Mouse (Mus musculus) v-Abl transformed pro-B cells (cell line): ENCODE measurements around the gene Eif4a3.

Source experiments
- in situ Hi-C, 2 experiments: fragments of 400-800 bp; cut with MboI; formaldehyde crosslinking; loops; one replicate each; pipeline ENCODE4 v1.15.1; 2025; ENCODE audit not compliant: unreplicated experiment in 2 of 2

Gene Eif4a3

DNA sequence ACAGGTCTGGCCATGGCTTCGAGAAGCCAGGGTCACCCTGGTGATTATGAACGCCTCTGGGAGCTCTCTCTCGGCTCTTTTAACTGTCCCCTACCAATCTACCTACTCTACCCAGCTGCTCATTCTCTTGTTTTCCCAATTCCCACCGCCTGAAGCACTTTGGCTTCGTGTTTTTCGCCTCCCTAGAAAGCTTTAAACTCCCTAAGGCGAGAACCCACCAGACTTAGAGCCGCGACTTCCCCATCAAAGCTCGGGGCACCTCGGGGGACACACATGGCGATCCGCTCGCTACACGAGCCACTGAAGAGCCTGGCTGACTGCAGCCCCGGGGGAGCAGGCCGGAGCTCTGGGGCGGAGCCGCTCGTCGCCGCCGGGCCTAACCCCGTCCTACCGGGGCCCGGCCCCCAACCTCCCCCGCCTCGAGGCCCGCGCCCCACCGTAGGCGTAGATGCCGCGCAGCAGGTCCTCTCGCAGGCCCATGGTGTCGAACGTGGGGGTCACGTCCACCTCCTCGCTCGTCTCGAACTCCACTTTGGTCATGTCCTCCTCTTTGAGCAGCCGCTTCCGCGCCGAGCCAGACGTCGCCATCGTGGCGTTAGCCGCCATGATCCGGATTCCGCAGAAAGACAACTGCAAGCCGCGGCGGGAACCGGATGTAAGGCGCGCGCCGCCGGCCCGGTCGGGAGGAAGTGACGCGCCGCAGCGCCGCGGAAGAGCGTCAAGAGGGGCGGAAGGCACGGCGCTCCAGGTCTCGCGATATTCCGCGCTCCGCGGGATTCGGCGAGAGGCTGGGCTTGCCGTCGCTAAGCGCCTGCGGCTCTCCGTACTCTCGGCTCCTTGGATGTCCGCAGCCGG is at the start of gene Eif4a3:
TSS of gene Eif4a3 (minus strand) at position 699 of the 855 bp plus-strand sequence.
- in situ Hi-C loops: no loop called here

DNA sequence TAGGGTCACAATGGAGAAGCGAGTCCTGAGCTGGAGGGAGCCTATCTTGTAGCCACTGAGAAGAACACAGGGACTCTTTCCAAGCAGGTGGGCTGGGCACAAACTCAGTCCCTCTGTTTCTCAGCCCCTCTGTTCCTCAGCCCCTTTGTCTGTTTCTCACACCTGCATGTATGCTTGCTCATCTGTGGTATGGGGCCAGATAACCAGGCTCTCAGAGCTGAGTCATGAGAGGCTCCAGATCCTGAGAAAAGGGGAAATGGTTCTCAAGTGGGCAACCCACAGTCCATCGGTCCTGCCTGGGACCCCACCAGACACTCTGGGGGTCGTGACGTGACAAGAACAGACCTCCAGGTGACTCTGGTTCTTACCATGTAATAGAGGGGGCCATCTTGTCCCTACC is 47.2 kb upstream of the Eif4a3 start:
- in situ Hi-C loops: loop anchor here in 1 of 2 experiments (10.0 kb wide), 1 partner anchor 558 kb away; no protein-coding TSS in a partner anchor

DNA sequence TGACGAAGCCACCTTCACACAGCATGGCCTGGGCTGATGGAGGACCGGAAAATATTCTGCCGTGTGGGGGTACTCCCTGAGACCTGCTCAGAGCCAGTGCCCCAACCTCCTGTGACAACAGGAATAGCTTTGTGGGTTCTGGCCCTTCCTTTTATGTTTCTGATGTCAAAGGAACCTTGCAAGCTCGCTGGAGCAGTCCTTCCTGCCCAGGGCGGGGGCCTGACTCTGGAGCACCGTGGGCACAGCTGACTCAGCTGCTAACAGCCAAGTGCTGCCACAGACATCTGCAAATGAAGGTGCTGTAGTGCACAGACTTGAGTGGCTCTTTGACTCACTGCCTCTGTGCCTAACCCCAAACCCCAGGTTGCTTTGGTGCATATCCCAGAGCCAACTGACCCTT is 45.0 kb upstream of the Eif4a3 start:
- in situ Hi-C loops: loop anchor here (5.0 to 10.0 kb wide), 4 partner anchors 57 to 560 kb away; partner anchors contain the start of gene Endov (in 1 of the 2)

DNA sequence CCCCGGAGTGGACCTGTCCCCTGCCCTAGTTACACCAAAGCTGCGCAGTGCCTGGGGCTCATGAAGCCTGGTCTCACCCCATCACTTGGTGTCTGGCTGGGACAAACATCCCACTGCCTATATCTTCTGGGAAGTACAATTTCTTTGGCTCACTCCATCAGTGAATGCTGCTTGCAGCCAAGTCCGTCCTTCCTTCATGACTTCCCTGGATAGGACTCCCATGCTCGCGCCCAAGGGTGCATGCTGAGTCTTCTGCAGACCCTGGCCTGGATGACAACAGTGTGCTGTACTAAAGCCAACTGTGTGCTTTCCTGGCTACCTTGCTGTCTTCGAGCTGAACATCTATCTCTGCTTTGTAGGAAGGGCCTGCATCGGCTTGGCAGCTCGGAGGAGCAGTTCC is 44.3 kb upstream of the Eif4a3 start:
- in situ Hi-C loops: loop anchor here (5.0 to 10.0 kb wide), 4 partner anchors 58 to 561 kb away; partner anchors contain the start of gene Endov (in 1 of the 2)

DNA sequence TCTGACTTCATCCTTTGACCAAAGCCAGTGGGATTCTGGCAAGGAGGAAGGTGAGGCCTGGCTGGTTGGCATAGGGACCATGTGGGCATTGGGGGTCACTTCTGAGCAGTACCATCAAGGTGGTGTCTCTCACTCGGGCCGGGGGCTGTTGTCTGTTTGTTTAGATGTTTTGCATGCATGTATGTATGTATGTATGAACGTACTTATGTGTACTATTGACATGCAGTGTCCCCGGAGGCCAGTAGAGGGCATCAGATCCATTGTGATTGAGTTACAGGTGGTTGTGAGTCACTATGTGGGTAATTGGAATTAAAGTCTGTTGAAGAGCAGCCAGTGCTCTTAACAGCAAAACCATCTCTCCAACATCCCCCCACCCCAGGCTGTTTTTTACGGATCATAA is 39.7 kb upstream of the Eif4a3 start:
- in situ Hi-C loops: loop anchor here (5.0 to 10.0 kb wide), 5 partner anchors 33 to 565 kb away; partner anchors contain the start of gene Endov (in 1 of the 2)

DNA sequence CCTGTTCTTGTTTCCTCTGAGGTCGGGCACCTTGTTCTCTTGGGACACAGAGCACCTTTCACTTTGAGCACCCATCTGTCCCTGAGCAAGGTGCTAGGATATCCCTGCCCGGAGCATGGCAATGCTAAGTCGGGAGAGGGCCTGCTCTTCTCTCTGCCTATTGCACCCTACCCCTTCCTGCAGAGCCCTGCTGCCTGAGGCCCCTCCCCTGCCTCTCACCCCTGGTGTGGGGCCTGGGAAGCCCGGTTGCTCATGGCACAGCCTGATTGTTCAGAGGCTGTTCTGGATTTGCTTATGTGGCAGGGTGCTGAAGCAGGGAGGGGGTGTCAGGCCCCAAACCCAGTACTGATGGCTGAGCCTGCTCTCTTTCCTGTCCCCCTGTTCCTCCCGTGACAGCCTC is 39.3 kb upstream of the Eif4a3 start:
- in situ Hi-C loops: loop anchor here (5.0 to 10.0 kb wide), 2 partner anchors 33 to 566 kb away; no protein-coding TSS in a partner anchor

DNA sequence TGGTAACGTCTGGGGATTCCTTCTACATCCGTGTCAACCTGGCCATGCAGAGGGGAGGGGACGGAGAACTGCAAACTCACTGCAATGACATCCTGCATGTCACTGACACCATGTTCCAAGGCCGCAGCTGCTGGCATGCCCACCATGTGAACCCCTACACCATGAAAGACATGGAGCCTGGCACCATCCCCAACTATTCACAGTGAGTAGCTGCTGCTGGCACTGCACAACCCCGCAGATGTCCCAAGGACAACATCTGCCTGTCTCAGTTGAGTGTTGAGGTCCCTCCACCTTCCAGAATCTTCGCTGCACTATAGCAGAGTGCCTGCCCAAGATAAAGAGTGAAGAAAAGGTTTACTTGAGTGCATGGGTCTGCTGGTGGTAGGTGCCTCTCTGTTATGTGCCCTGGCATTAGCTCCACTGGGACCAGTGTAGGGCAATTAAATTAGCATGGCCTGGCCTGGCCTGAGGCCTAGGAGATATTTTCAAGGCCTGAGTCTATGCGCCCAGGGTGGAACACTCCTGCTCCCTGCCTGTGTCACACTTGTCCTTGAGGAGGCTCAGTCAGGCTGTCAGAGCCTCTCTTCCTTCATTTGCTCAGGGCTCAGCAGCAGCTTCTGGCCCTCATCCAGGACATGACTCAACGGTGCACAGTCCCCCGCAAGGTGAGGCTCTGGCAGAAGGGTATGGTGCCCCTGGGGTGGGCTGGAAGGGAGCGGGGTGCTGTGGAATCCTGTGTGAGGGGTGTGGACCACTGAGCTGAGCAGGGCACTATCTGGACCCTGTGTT is 38.6 kb upstream of the Eif4a3 start:
- in situ Hi-C loops: loop anchor here (5.0 to 10.0 kb wide), 2 partner anchors 34 to 566 kb away; no protein-coding TSS in a partner anchor

DNA sequence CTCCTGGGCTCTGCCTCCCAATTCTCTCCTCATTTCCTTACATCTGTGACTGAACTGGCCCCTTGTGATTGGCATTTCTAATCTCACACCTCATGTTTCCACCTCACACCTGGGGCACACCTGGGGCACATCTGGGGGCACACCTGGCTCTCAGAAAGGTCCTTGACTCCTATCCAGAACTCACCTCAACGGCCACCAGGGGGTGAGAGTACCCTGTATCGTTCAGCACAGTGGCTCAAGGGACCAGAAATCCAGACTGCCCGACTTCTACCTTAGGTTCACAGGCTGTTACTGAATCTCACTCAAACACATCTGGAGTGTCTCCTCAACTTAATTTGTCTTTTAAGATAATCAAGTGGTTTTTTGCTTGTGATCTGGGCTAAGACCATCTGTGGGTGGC is 32.1 kb upstream of the Eif4a3 start:
- in situ Hi-C loops: loop anchor here in 1 of 2 experiments (5.0 to 10.0 kb wide), 2 partner anchors 40 to 573 kb away; no protein-coding TSS in a partner anchor

DNA sequence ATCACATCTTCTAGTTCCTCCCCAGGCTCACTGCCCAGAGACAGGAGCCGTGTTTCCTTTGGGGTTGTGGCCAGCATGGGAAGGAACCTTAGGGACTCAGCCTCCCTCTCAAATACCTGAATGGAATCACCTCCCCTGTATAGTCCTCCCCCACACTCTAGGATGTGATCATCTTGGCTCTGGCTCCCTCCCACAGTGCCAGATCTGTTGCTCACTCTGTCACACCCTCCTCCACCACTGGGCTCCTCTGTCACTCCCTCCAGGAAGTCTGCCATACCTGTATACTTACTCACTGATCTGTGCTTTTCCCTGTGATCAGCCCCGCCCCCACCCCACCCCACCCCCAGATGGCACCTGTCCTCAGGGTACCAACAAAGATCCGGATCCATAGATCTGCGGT is 30.7 kb upstream of the Eif4a3 start:
- in situ Hi-C loops: loop anchor here in 1 of 2 experiments (5.0 to 10.0 kb wide), 2 partner anchors 42 to 574 kb away; no protein-coding TSS in a partner anchor

DNA sequence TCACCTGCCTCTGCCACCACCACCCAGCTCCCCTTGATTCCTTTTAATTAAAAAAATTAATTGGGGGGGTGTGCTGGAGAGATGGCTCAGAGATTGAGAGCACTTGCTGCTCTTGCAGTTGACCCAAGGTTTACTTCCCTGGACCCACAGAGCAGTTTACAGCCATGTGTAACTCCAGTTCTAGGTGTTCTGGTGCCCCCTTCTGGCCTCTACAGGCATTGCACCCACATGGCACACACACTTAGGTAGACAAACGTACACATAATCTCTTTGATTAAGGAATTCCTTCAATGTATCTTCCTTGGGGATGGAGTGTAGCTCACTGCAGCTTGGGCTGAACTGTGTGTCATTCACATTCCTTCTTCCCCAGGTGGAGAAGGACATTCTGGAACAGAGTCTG is 25.2 kb upstream of the Eif4a3 start:
- in situ Hi-C loops: no loop called here

DNA sequence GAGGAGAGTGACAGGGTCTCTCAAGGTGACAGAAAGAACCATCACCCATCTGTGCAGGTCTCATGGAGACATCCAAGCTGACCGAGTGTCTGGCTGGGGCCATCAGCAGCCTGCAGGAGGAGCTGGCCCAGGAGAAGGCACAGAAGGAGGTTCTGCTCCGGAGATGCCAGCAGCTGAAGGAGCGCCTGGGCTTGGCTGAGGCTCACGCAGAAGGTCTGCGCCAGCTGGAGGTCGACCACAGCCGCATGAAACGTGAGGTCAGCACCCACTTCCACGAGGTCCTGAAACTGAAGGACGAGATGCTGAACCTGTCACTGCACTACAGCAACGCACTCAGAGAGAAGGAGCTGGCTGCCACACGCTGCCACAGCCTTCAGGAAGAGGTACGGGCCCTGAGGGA is 22.6 kb upstream of the Eif4a3 start:
- in situ Hi-C loops: no loop called here

DNA sequence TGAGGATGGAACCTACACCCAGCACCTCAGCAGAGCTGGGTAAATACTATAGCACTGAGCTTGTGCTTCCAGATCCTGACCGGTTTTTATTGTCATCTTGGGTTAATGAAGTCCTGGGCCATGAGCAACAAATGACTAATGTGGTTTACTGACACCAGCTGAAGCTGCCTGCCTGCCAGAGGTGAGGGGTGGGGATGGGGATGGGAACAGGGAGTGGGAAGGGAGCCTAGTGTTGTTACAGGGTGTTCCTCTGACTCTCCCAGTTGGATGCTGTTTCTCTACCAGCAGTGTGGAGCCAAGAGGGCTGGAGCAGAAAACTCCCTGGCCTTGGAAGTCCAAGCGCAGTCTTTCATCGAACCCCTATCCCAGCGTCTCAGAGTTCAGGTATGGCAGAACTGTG is 16.8 kb upstream of the Eif4a3 start:
- in situ Hi-C loops: no loop called here

DNA sequence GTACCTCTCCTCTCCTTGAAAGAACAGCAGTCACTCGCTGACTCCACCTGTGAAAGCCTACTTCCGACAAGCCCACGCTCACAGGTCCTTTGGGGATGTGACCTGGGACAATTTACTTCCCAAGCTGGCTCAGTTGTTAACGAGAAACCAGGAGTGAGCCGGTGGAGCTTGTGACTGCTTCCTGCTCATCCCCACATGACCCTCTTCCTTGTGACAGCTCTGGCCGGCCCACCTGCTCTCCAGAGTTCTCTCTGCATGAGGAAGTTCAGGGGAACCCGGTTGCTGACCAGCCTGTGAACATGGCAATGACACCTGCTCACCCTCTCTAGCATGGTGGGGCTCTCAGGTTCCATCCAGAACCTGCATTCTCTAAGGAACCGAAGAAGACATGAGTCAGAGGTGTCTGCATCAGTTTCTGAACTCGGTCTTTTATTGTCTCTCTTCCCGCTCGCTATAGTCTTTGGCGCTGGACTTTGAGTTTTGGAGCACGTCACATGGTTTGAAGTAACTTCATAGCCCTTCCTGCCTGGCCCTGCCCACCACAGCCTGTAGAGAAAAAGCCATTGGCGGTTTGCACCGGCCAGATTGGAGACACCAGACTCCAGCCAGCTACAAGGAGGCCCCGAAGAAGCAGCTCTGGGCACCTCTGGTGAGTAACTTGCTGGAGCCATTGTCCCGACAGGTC is 14.5 kb upstream of the Eif4a3 start:
- in situ Hi-C loops: no loop called here

DNA sequence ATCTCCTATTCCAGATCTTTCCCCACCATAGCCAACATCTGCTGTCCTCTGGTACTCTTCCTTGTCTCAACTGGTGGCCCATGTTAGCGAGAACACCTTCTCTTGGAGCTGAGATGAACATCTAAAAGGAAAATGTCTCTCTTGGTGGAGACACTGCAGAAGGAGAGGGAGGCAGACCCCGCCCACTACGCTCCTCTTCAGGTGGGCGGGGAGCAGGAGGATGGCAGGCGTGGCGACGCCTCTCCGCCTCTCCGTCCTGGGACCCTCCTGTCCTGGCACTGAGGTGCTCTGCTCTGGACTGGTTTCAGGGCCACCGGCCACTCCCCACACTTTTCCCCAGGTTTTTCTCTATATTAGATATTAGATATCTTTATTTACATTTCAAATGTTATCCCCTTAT is 10.7 kb upstream of the Eif4a3 start:
- in situ Hi-C loops: no loop called here

DNA sequence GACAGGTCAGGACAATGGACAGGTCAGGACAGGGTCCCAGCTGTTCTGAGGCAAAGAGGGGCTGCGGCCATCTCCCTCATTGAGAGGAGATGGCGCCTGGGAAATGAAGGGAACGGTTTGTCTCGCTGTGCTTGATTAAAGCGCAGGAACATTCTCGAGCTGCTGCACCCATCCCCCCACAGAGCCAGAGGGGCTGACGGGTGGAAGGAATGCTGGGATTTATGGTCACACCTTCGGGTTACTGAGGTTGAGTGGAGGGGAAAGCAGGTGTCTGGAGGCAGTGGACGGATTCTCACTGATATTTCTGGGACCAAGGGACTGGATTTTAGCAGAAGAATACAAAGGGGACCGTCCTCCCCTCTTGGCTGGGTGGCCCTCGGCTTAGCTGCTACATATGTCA is 8.0 kb upstream of the Eif4a3 start:
- in situ Hi-C loops: no loop called here

DNA sequence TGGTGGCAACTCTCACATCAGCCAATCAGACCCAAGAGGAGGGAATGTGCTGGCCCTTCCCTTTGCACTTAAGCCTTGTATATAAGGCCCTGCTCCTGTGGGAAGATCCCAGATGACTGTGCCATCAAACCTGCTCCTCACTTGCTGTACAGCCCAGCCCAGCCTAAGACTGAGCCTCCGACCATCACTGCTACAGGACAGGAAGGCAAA is 7.7 kb upstream of the Eif4a3 start, which contains the start of gene Card14:
TSS of gene Card14 (plus strand) at position 111 of the 210 bp plus-strand sequence.
- in situ Hi-C loops: no loop called here

DNA sequence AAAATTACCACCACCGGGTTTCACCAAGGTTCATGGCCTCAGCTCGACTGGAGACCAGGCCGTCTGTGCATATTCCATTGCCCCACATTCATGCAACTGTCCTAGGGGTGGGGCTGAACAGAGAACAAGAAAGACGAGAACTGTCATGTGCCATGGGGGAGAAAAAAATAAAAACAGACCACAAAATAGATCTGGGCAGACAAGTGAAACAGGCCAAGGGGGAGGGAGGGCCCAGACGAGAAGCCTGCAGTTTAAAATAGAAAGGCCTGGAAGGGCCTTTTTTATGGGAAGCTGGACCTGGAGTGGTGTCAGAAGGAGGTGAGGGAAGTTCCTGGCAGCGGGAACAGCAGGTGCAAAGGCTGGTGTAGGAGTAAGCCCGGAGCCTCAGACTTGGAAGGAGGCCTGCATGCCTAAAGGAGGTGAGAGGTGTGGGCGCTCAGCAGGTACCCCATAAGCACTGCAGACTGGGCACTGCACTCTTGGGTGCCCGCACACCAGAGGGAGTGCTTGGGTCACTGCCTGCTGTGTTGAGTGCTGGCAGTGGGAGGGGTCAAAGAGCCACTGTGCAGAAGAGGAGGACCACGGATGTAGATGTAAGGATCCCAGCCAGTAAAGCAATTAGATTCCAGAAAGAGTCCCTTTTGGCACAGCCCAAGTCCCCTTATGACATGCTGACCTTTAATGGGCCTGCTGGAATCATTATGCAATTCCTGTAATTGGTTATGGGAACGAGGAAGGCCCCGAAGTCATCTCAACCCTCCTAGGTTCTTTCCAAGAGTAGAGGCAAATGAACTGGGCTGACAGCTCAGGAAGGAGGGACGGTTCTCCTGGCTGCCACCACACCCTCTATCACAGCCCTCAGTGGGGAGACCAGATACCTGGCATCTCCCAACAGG is 7.1 kb upstream of the Eif4a3 start:
- in situ Hi-C loops: no loop called here

DNA sequence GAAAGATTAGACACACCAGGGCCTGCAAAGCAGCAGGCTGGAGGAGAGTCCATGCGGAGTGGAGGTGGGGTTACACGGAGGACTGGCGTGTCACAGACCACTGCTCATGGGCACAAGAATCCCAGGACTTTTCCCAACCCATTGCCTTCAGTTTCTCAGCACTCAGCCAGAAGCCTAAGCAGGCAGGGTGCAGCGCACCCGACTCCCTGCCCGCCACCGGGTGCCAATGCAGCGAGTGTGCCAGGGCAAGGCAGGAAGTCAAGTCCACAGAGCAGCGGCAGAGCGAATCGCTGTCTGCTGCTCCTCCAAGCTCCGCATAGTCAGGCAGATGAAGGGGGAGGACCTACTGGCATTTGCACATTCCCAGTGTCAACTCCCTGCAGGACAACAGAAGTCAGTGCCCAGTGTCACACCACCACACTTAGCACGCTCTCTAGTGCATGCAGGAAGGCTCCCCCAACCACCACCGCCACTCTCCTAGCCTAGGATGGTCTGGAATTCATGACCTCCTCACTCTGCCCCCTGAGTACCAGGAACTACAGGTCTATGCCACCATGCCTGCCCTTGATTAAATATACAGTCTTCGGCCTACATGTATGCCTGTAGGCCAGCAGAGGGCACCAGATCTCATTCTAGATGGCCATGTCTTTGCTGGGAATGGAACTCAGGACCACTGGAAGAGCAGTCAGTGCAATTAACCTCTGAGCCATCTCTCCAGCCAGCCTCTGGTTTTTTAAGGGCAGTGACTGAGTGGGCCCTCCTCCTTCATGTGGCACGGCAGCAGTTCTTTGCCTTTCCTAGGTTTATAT is 5.2 kb upstream of the Eif4a3 start:
- in situ Hi-C loops: no loop called here

DNA sequence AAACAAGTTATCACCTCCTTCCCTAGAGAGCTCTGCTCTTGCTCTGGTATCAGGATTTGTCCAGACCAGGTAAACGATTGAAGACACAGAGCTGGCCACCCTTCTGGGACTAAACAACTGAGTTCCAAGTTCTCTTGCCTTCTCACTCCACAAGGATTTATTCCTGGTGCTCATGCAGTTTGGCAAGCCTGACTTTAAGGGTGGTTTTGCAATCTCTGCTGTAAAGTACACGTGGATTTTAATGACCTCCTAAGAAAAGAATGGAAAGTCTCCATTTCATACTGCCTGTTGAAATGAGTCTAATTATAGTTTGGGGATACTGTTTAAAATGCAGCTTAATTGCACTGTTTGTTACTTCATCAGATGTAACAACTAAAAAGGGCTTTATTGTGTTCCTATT is 1.1 kb upstream of the Eif4a3 start:
- in situ Hi-C loops: no loop called here
